Mouse (Mus musculus) yolk sac, embryonic 10.5 days (tissue): ENCODE measurements around the gene Fxyd6.

ENCODE experiments used
- DNase-seq: peaks from one replicate; pipeline ENCODE4 v3.0.0-alpha.2; 2017; ENCODE audit warnings: low spot score

Gene Fxyd6

DNA sequence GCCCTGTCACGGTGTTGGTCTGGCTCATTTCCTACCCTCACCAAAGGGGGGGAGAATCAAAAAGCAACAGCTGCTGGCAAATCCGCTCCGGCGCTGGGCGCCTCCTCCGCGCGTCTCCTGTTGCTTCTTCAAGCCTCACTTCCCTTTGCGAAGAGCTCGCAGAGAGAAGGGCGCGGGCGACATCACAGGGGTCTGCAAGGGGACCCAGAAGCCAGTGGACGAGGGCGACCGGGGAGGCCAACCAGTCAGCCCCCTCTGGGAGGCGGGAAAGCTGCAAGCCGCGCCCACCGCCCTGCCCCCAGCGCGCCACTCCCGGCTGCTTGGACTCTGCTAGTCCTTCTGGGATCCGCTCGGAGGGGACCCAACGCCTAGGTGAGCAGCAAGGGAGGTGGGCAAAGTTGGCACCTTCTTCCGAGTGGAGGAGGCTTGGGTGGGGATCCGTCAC is at the start of gene Fxyd6:
Fxyd6 (plus strand) TSS at position 69 of the 445 bp plus-strand sequence.
- DNase-seq, result peak; percentile 69

DNA sequence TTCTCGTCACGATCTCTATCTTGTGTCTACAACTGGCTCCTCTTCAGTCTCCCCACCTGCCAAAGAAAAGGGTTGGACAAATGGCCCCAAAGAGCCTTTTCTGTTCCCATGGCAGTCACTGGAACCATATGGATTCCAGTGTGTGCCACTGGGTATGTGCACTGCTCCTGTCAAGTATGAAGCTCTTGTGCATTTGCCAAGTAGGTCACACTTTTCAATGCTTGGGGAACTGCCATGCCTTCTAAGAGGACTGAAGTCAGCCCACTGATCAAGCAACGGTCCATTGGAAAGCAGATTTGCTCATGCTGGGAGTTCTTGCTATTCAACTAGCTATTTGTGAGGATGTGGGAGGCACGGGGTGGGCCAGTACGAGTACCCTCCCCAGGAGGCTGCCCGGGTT is 48.5 kb upstream of the Fxyd6 start:
- DNase-seq, result no peak

DNA sequence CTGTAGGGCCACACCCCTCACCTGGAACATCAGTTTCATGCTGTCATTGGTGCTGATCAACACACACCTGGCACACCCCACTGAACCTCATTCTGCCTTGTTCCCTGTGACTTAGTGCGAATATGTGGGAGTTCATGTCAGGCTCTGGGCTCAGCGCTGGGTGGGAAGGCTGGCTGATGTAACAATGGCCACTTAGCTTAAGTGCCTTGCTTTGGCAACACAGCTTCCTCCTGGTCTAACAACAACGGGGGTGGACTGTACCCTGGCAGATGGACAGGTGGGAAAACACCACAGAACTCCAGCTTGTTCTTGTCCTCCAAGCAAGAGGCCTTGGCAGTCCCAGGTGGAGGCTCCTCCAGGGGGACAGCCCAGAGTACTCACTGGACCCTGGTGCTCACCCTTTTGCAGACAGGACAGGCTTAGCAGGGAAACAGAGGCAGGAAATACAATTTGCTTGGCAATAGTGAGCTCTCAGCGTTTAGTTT is 48.0 kb upstream of the Fxyd6 start:
- DNase-seq, result no peak

DNA sequence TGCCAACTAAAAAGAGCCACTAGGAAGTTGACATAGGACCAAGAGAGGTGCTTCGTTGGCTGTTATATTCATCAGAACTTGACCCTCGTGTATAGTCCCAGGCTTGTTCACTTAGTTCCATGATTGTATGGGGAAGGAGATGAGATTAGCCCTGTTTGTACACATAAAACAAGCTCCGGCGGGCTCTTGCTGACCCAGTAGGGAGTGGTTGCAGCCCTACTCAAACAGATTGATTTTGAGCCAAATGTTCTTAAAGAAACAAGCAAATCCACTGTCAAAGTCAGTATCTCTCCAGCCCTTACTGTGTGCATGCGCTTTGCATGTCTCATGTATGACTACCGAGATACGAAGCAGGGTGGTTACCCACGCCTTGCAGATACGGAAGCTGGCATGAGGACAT is 43.6 kb upstream of the Fxyd6 start:
- no peak for DNase-seq

DNA sequence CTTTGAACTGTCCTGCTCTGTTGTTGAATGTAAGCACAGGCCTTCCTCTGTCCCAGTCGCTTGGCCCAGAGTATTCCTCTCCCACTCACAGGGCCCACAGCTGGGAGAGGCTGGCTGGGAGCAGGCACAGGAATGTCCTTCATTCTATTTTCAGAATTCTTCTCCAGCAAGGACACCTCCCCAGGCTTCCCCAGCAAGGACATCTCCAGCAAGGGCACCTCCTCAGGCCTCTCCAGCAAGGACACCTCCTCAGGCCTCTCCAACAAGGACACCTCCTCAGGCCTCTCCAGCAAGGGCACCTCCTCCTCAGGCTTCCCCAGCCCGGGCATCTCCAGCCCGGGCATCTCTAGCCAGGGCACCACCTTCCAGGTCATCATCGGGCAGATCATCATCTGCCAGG is 41.7 kb upstream of the Fxyd6 start:
- no peak for DNase-seq

DNA sequence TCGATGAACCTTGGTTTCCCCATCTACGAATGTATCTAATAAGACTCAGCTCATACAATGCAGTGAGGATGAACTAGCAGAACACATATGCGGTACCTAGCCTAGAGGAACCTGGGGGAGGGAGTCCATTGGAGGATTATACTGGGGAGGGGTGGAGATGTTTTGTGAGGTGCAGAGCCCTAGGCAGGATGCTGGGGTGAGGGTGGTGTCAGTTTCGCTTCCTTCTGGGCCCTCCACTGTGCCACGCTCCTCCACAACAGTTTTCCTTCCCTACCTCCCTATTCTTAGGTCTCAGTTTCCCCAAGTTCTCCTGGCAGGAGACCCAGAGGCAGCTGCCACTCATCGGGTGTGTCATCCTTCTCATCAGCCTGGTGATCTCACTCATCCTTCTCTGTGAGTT is 40.4 kb upstream of the Fxyd6 start:
- no peak for DNase-seq

DNA sequence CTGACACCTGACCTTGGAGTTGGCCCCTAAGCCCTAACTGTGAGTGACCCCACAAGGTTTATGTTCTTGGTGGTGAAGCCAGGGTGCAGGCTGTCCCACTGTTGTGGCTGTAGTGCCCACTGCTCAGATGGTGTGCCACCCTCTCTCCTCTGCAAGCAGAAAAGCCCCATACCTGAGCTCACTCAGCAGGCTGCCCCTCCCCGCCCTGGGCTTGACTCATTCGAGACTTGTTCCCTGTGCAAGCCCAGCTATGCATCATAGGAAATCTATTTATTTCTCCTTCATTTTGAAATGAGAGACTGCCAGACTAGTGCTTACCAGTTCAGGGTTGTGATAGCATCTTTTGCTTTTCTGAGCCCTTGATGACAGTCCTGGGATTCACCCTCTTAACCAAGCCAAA is 32.6 kb upstream of the Fxyd6 start:
- no peak for DNase-seq

DNA sequence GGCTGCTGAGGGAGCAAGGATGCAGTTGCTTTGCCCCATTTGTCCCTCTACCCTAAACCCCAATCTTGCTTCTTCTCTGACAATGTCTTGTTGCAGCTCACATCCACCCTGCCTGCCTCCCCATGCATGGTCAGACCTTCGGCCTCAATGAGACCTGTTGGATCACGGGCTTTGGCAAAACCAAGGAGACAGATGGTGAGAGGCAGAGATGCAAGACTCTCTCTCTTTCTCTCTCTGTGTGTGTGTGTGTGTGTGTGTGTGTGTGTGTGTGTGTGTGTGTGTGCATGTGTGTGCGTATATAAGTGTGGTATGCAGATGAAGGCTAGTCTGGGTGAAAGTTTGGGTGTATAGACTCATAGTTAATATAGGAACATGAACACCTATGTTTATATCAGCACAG is 26.9 kb upstream of the Fxyd6 start:
- DNase-seq, result no peak

DNA sequence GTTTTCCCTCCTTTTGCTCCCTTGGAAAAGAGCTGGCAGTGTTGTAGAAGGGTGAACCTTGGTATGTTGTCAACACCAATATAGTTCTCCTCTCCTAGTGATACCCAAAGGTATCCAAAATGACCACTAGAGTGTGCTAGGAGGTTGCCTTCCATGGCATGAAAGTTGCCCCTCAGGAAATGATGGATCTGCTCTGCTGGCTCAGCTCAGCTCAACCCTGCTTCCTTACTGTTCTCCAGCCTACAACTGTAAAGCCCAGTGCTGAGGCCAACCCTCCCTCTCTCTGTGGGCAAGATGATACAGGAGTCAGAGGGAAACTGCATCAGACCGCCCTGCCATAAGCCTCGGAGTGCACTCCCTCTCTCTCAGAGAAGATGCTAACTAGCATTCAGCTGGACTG is 24.5 kb upstream of the Fxyd6 start:
- peak; percentile 7 for DNase-seq

DNA sequence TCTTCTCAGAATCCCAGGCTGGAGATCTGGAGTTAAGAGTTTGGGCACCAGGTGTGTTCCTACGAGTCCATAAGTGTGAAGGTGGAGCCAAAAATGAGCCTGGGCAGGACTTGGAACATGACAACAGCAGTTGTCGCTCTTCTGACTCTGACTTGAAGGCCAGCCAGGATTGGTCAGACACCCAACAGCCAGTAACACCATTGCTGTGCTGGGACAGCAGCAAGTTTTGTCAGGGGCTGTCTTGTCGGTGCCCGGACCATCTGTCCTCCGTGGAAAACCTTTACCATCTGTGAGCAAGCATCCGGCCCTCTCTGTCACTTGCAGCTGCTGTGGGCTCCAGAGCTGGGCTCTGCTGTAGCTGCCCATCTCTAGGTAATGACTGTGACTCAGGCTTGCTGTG is 23.7 kb upstream of the Fxyd6 start:
- no peak for DNase-seq

DNA sequence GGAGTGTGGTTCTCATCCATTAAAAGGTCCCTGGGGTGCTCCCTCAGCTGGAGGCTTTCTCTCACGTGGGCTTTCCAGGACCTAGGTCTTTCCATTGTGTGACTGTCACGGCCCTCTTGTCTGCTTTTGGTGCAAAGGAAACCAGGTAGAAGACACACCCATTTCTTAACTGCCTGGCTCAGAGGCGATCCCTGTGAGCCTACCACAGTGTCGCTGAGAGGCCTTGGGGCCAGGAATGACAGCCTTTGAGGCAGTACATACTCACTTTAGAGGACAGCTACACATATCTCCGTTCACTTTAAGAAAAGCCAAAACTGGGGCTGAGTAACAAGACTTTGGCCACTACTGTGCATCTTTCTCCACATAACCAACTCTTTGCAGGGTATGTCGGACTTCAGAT is 21.4 kb upstream of the Fxyd6 start:
- no peak for DNase-seq

DNA sequence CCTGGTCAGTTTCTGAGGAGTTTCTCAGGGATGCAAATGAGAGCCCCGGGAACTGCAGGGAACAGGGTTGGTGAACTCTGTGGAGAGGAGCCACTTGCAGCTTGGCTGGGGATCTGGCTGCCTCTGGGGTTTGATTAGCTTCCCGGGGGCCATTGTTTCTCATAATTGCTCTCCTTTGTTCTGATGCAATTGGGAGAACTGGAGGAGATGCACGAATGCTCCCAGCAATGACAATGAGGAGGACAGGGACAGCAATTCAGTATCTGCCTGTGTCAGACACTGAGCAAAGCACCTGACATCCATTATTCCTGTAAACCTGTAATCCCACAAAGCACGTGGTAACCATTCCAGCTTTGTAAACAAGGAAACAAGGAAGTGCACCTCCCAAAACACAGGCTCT is 20.8 kb upstream of the Fxyd6 start:
- no peak for DNase-seq

DNA sequence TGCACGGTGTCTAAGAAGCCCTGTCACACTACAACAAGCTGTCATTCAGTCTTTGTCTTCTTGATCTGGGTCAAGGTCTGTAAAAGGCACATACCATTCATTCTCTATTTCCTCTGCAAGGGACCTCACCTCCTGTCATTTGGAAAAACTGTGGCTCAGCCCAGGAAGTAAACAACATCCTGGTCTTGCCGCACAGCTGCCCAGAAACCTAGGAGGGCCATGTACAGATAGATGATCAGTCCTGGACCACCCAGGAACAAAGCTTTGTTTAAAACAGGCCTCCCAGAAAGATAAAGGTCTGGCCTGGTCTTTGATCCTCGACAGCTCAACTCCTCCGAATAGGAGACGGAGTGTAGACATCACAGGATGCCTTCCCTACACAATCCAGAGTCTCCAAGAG is 20.1 kb upstream of the Fxyd6 start:
- no peak for DNase-seq

DNA sequence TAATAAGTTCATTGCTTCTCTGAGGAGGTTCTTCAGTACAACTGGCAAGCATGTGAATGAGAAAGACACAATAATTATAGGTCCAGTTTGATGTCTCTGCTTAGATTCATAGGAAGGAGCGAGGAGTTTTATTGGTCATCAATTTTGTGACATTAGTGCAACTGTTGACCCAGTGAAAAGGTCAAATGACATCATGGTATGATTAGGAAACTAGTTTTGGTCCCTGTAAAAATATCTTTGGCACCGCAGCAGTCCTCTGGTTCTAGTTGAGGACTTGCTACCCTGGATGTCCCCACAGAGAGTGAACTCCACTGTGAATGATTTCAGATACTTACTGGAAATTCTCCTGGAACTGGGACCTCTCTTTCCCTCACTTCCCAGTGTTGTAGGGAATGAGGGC is 14.8 kb upstream of the Fxyd6 start:
- DNase-seq, result no peak

DNA sequence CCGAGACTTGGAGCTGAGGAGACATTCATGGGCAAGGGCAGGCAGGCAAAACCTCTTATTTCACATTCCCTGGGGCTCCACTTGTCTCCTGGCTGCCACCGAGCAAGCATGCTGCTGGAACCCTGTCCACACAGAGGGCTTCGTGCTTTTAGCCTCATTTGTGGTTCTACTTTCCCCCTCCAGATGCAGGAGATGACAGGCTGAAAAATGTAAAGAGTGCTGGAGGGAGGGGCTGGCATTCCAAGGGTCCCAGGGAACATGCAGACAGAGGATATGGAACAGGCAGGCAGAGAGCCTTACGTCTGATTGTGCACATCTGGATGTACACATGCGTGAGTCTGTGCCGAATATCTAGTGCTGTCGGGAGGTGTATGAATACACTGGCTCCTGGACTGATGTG is 11.6 kb upstream of the Fxyd6 start:
- no peak for DNase-seq

DNA sequence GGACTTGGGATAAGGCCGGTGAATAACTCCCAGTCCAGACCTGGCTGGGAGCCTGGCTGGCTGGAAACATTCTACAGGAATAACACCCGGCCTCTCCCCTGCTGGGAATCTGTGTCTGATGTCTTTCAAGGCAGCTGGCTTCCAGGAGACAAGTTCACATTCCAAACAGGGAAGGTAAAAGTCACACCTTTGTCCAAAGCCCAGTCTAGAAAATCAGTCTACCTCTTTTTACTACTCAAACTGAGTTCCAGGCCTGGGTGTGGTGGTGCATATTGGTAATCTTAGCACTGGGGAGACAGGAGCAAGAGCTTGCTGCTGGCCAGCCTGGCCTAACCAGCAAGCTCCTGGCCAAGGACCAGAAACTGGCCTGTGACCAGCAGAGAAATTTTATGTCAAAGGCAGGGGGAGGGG is 7.9 kb upstream of the Fxyd6 start:
- DNase-seq, result no peak

DNA sequence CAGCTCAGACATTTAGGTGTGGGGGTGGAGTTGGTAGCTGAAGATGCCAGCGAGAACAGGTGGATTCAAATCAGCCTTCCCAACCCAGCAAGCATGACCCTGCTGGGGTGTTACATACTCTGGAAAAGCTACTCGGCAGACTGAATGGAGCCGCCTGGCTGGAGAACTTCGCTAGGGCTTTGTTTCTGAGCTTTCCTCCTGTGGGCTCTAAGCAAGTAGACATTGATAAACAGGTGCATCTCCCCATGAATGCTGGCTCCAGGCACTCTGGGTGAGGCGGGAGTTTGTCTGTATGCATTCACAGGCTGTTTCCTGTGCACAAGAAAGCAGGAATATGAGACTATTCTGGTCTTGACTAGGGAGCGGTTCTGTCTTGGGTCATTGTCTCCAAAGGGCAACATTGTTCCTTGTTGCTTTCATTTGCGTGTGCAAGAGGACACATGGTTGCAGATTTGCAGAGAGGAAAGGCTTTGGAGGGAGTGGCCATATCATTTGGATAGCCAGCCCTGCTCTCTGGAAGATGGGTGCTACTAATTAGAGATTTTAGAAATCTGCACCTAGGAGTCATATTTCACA is 6.3 kb upstream of the Fxyd6 start:
- DNase-seq, result no peak

DNA sequence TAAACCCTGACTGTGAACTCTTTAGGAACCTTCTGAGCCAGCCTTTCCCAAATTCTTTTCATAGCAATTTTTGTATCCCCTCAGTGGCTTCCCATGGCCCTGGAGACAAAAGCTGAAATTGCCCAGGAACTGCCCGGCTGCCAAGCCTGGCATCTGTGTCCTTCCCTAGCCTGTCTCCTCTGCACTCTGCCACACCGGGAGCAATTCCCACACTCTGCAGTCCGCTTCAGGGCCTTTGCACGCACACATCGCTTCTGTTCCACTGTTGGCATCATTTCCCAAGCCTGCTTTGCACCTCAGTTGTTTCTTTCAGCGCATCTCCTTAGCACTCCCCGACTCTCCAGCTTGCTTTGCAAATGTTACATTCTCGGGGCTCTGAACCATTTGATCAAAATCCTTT is 2.3 kb upstream of the Fxyd6 start:
- no peak for DNase-seq

DNA sequence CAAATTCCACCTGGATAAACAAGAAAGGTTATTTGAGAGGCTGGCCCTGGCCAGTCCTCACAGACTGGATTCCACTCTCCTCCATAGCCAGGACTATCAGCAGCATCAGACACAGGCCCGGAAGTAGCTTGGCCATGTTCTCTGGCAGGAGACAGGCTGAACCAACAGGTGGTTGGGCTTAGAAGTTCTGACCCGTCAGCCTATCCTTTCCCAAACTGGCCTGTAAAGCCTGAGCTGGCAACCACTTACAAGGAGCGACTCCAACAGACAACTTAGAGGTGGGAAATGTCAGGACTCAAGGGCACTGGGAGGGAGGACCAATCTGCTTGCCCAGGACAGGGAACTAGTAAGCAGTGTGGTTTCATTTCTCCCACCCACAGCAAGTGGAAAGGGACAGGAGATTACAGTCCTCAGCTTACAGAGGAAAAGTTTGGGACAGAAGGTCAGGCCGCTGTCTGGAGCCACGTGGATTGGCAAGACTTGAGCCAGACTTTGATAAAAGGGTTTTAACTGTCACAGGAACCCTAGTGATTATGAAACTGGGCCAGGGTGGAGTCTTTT is 1.6 kb upstream of the Fxyd6 start:
- no peak for DNase-seq

DNA sequence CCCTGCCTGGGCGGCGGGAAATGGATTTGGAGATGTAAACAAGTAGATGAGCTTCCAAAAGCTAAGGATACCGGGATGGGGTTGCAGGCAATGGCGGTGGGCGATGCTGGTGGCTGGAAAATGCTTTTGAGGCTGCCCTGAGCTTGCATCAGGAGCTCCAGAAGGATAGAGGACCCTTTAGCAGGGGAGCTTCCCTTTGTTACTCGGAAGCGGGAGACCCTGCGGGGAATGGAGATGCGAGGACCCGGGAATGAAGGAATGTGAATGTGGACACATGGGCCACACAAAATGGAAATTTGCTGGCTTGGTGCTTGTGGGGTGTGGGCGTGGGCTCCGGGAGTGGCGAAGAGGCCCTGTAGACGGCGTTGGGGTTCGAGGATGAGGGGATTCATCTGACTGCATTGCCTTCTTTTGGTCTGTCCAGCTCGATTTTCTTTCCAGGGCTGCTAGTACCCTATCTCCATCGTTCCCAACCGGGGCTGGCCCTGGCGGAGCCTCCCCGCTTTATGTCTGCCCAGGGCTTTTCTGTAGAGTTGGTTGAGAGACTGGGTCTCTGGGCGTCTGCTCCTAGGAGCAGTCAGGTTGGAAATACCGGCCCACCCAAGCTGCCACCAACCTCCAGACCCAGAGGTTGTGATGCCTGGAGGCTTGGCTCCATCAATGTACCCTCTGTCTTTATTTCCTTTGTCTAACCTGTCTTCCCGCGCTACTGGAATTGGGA is 791 bp downstream of the Fxyd6 start:
- no peak for DNase-seq

DNA sequence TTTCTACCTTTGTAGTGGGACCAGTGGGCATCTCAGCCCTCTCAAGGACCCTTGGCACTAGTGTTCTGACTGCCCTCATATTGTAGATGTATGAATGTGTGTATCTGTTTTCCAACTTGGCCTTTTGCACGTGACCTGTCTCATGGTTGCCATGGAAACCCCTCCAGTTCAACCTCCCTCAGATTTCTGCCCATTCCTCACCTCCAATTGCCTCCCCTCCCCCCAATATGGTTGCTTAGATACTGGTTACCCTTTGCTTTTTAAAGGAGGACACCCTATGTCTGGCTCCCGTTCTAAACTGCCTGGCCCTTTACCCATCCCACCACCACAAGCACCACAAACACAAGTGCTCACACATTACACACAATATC is 1.3 kb downstream of the Fxyd6 start:
- DNase-seq, result no peak

DNA sequence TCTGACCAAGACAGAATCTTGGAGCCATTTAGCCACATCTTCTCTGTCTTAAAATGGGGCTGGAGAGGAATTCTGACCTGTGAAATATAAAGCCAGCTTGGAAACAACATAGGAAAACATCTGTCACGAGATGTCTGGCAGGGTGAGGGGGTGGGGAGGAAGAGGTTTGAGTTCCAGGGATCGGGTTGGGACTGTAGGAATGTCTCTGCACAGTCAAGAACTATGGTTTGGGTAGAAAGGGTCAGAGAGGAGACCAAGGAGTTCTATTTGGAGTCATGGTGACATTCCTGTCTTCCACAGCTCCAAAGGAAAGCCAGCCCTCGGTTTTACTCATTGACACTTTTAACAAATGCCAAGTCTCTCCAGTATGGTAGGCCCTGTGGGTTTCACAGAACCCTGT is 3.9 kb downstream of the Fxyd6 start:
- DNase-seq, result no peak

DNA sequence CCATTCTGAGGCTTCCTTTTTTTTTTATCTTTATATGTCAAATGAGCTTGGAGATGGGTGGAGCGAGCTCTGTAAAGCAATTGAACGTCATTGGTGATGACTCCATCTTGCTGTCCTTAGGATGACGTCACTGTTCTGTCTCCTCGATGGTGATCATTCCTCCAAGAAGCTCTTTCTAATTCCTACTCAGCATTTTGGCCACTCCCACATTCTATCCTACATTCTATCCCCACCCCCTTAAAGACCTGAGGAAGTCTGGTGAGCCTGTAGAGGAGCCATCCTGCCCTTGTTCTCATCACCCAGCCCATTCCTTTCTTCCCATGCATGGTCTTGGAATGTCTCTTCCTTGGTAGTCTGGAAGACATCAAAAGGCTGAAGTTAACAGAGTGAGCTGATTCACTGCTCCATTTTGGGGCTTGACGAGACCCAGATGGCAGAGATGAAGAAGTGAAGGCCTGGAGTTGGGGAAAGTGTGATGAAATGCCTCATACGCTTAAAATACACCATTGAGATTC is 5.1 kb downstream of the Fxyd6 start:
- DNase-seq, result no peak

DNA sequence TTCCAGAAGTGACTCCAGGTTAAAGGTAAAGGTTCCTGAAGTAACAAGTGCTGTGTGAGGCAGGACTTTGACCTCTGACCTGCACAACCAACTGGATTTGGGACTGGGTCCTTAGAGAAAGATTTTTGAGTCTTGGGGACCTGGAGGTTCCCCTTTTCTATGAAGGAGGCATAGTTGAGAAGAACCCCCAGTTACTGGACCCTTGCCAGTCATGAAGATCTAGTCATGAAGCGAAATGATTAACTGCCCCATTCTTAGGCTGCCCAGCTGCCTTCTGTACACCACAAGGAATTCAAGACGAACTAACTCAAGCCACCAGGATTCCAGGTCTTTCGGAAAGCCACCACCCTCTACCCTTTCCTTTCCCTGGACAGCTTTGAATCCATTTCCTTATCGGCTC is 6.4 kb downstream of the Fxyd6 start:
- DNase-seq, result no peak
